Mouse (Mus musculus) lung, postnatal 0 days (tissue): ENCODE data around the gene Smarcd3.

Experiments
- CTCF ChIP-seq: IDR thresholded peaks from 2 replicates; pipeline ENCODE4 v1.5.1; 2016; ENCODE audit warnings: antibody characterized with exemption, mild to moderate bottlenecking
- EP300 ChIP-seq: IDR thresholded peaks from 2 replicates; pipeline ENCODE4 v1.6.1; 2016; ENCODE audit warnings: antibody characterized with exemption, mild to moderate bottlenecking, control low read depth

DNA sequence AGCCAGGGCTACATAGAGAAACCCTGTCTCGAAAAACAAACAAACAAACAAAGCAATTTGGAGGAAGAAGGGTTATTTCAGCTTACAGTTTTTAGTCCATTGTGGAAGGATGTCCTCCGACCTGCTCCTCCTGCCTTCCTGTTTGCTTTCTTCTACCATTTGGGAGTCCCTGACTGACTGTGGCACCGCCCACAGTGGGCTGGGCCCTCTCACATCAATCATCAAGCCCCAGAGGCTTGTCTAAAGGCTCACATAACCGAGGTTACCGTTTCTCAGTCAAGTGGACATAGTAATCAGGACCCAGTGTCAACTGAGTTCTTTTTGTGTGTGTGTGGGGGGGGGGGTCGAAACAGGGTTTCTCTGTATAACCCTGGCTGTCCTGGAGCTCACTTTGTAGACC, 13.9 kb upstream of the Smarcd3 start:
- no peak for TF ChIP-seq CTCF
- TF ChIP-seq EP300, result no peak
